9 mouse cellular contexts compared by ENCODE assay signal in genomic region chr15:84299662-84300333, GRCm38 (mm10). TPM values are rescaled to one million over a fixed set of nuclear protein-coding genes. Genes with fewer than 3 reads are reported as not detected.
DNase-seq lines count a peak whose midpoint lies in the region; ATAC-seq and TF ChIP-seq lines count a peak whose summit lies in the region.
"Had no signal": no experiment of that assay in that cellular context is flagged by ENCODE, and none has a peak within 500 bp of the region (broad histone marks: within the 10 kb centered on the region; RNA-seq: fewer than 3 reads in every experiment).

No protein-coding gene starts in this region.

- 0 out of 2 replicates have a peak overlapping the region, but pooled peaks have one; percentile 39 for H3K27ac ChIP-seq in embryonic facial prominence, embryonic 13.5 days
- peak overlapping the region; percentile 34; the same call in 1 of the 2 replicates for H3K27ac ChIP-seq in hindbrain, postnatal 0 days
- H3K27ac ChIP-seq in neural tube, embryonic 13.5 days (replicated peaks): peak overlapping the region; percentile 68
- H3K27ac ChIP-seq: liver, embryonic 15.5 days had no signal

- H3K4me3 ChIP-seq in embryonic facial prominence, embryonic 13.5 days: no peak overlapping the region
- no peak overlapping the region for H3K4me3 ChIP-seq in hindbrain, postnatal 0 days (ENCODE audit: low read length)
- H3K4me3 ChIP-seq in neural tube, embryonic 13.5 days: no peak overlapping the region
- H3K4me3 ChIP-seq: liver, embryonic 15.5 days had no signal

- H3K27me3 ChIP-seq in embryonic facial prominence, embryonic 13.5 days: peaks cover 5% of the 10 kb centered on the region; the same call in 1 of the 2 replicates
- no peaks in the 10 kb centered on the region for H3K27me3 ChIP-seq in hindbrain, postnatal 0 days (ENCODE audit: insufficient read depth, low read length)
- peaks cover 4% of the 10 kb centered on the region; the same call in 1 of the 2 replicates for H3K27me3 ChIP-seq in neural tube, embryonic 13.5 days
- H3K27me3 ChIP-seq: liver, embryonic 15.5 days had no signal

- 18% methylated on average over 9 of the region's 9 CpGs for WGBS in embryonic facial prominence, embryonic 13.5 days
- WGBS in hindbrain, postnatal 0 days: 16% methylated on average over 9 of the region's 9 CpGs
- 13% methylated on average over 9 of the region's 9 CpGs for WGBS in neural tube, embryonic 13.5 days

- no peaks in the 10 kb centered on the region for H3K9me3 ChIP-seq in embryonic facial prominence, embryonic 13.5 days
- no peaks in the 10 kb centered on the region for H3K9me3 ChIP-seq in hindbrain, postnatal 0 days (ENCODE audit: low read length)
- H3K9me3 ChIP-seq in neural tube, embryonic 13.5 days: no peaks in the 10 kb centered on the region
- H3K9me3 ChIP-seq: liver, embryonic 15.5 days had no signal

- ATAC-seq in frontal cortex, adult (ENCODE audit: low TSS enrichment): 0 out of 2 replicates have a peak, but pooled peaks have one; percentile 33
- 0 out of 2 replicates have a peak, but pooled peaks have one; percentile 11 for ATAC-seq in embryonic facial prominence, embryonic 13.5 days (ENCODE audit: insufficient number of reproducible peaks, insufficient read depth, low FRiP score, low TSS enrichment, low read depth)
- peak; percentile 52 for ATAC-seq in hindbrain, postnatal 0 days
- ATAC-seq in neural tube, embryonic 13.5 days (ENCODE audit: low read depth): peak; percentile 42

- H3K36me3 ChIP-seq in embryonic facial prominence, embryonic 13.5 days: no peaks in the 10 kb centered on the region
- H3K36me3 ChIP-seq in hindbrain, postnatal 0 days (ENCODE audit: insufficient read depth, low read length): no peaks in the 10 kb centered on the region
- H3K36me3 ChIP-seq in neural tube, embryonic 13.5 days: no peaks in the 10 kb centered on the region
- H3K36me3 ChIP-seq: liver, embryonic 15.5 days had no signal

- H3K4me2 ChIP-seq in embryonic facial prominence, embryonic 13.5 days: no peak overlapping the region
- H3K4me2 ChIP-seq in hindbrain, postnatal 0 days (ENCODE audit: low read depth, low read length): no peak overlapping the region
- peak overlapping the region; percentile 20 for H3K4me2 ChIP-seq in neural tube, embryonic 13.5 days
- H3K4me2 ChIP-seq: liver, embryonic 15.5 days had no signal

- H3K9ac ChIP-seq in embryonic facial prominence, embryonic 13.5 days: peak overlapping the region; percentile 41; the same call in 1 of the 2 replicates
- H3K9ac ChIP-seq in hindbrain, postnatal 0 days (replicated peaks; ENCODE audit: low read length): peak overlapping the region; percentile 33; the same call in 1 of the 2 replicates
- H3K9ac ChIP-seq in neural tube, embryonic 13.5 days: peak overlapping the region; percentile 27
- H3K9ac ChIP-seq: liver, embryonic 15.5 days had no signal

- H3K4me1 ChIP-seq in embryonic facial prominence, embryonic 13.5 days: peaks cover 67% of the 10 kb centered on the region
- peaks cover 49% of the 10 kb centered on the region for H3K4me1 ChIP-seq in hindbrain, postnatal 0 days (ENCODE audit: insufficient read depth, low read length)
- H3K4me1 ChIP-seq in neural tube, embryonic 13.5 days (replicated peaks): peaks cover 71% of the 10 kb centered on the region

- DNase-seq in frontal cortex, postnatal 36 days (ENCODE audit: low spot score in 2 of 2): no peak
- DNase-seq in hindbrain, postnatal 0 days (ENCODE audit: low spot score): peak; percentile 91
- DNase-seq in heart, adult 9 months (ENCODE audit: low spot score in 2 of 2): no peak
- DNase-seq in layer of hippocampus, postnatal 14 days (ENCODE audit: low spot score in 2 of 2): no peak
- no peak for DNase-seq in gastrocnemius, postnatal 25 days

- no peak for TF ChIP-seq CTCF in hindbrain, postnatal 0 days (IDR thresholded peaks at IDR 0.05; ENCODE audit: low read depth)

RNA-seq across cellular contexts. Expression of gene Parvg, which starts 24.0 kb away (rescaled TPM):
- 1.3 and 1.5 TPM in 2 replicates for polyA plus RNA-seq in embryonic facial prominence, embryonic 13.5 days (2015; fragmentation: Nextera tagmentation; extraction: Ambion mirVana)
- 1.1 and 1.4 TPM in 2 replicates for total RNA-seq in hindbrain, postnatal 0 days (2014; rRNA removed)
- 1.8 and 1.9 TPM in 2 replicates for polyA plus RNA-seq in hindbrain, postnatal 0 days (2015; fragmentation: Nextera tagmentation; extraction: Ambion mirVana)
- 0.95 and 0.98 TPM in 2 replicates for polyA plus RNA-seq in neural tube, embryonic 13.5 days (2015; fragmentation: Nextera tagmentation; extraction: Ambion mirVana)
- 1 to 10 TPM; 7.6 to 8.6 TPM for total RNA-seq in layer of hippocampus, postnatal 14 days (2021)
- total RNA-seq in gastrocnemius, postnatal 25 days (2021): 1 to 10 TPM in 1 of 2 experiments, under 1 TPM in 1; 0.33 to 1.3 TPM
